13 mouse cellular contexts compared by ENCODE assay signal in the genomic region with DNA sequence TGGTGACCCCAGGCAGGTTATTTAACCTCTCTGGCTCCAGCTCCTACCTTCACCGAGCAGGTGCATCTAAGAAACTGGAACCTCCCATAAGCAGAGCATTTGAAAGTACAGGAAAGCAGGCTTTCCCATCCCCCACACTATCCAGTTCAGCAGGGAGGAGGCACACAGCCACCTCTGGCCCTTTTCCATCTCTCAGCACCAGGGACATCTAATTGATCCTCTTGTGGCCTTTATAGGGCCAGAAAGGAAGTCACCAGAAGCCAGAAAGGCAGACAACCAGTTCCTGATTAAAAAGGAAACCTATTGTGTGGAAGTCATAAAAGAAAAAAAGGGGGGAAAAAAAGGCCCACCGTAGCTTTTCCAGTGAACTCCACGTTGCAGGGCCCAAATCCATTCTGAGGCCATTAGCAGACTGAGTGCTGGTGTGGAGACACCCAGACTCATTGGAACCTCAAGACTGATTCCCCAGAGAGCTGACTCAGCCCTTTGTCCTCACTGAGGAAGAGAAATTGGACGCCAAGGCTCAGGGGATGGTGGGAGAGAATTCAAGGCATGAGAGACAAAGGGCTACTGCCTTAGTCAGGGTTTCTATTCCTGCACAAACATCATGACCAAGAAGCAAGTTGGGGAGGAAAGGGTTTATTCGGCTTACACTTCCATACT.
A peak's percentile ranks its signal among the peaks of the same experiment; 100 is the strongest.
DNase-seq lines count a peak whose midpoint lies in the region; TF ChIP-seq lines count a peak whose summit lies in the region.
"Had no signal": no experiment of that assay in that cellular context is flagged by ENCODE, and none has a peak within 500 bp of the region (broad histone marks: within the 10 kb centered on the region; RNA-seq: fewer than 3 reads in every experiment).

No protein-coding gene starts in this region.

- H3K4me1 ChIP-seq in heart, embryonic 10.5 days: peaks cover 5% of the 10 kb centered on the region; the same call in 1 of the 2 replicates
- H3K4me1 ChIP-seq in liver, adult 2 months (ENCODE audit: control insufficient read depth, insufficient read depth, low read length): 0 out of 2 replicates have a peak, but pooled peaks cover 2% of the 10 kb centered on the region

- DNase-seq in adrenal gland, adult (ENCODE audit: inconsistent age in 2 of 2, low spot score in 1 of 2): peak; percentile 32 to 58
- DNase-seq in adrenal gland, adult 18-20 months (ENCODE audit: low spot score in 2 of 2): no peak
- DNase-seq in heart, adult 8-10 months (ENCODE audit: low spot score): peak; percentile 56
- DNase-seq in heart, embryonic 10.5 days (ENCODE audit: low spot score): no peak
- DNase-seq in liver, adult 2 months (ENCODE audit: extremely low read depth, low read depth, low spot score): peak; percentile 19
- no peak for DNase-seq in liver
- peak; percentile 60 to 61 for DNase-seq in kidney, postnatal 25 days
- no peak for DNase-seq in natural killer cell, adult 2 months (ENCODE audit: low spot score in 2 of 2)
- DNase-seq: cerebellum, postnatal 36 days; gastrocnemius, adult 2 months; lung, postnatal 14 days; thymus, postnatal 25 days had no signal

- no peak for TF ChIP-seq POLR2A in liver, adult 2 months (IDR thresholded peaks at IDR 0.05; ENCODE audit: extremely low read depth, insufficient read depth, low read length)

- no peak overlapping the region for H3K9ac ChIP-seq in liver, adult 2 months (ENCODE audit: low read depth, low read length)
- H3K9ac ChIP-seq: heart, embryonic 15.5 days had no signal

- no peak overlapping the region for H3K4me3 ChIP-seq in heart, embryonic 10.5 days
- H3K4me3 ChIP-seq in liver, adult 2 months (ENCODE audit: insufficient read depth, low read depth, low read length): no peak overlapping the region
- H3K4me3 ChIP-seq: gastrocnemius, adult 2 months; heart, embryonic 15.5 days had no signal

- no peaks in the 10 kb centered on the region for H3K79me2 ChIP-seq in liver, adult 2 months (ENCODE audit: control insufficient read depth, insufficient read depth, low read length)

- no peak for TF ChIP-seq CTCF in liver, adult 2 months (IDR thresholded peaks at IDR 0.05; ENCODE audit: low read depth, low read length)

- 56% methylated on average over 5 of the region's 5 CpGs for WGBS in heart, embryonic 10.5 days
- 83% methylated on average over 5 of the region's 5 CpGs for WGBS in liver, adult 2 months

- H3K9me3 ChIP-seq in heart, embryonic 10.5 days: no peaks in the 10 kb centered on the region
- H3K9me3 ChIP-seq: heart, embryonic 15.5 days had no signal

- no peaks in the 10 kb centered on the region for H3K36me3 ChIP-seq in heart, embryonic 10.5 days
- H3K36me3 ChIP-seq in liver, adult 2 months (ENCODE audit: control insufficient read depth, insufficient read depth, low read length): no peaks in the 10 kb centered on the region
- H3K36me3 ChIP-seq: heart, embryonic 15.5 days had no signal

- no peak overlapping the region for H3K27ac ChIP-seq in heart, embryonic 10.5 days
- no peak overlapping the region for H3K27ac ChIP-seq in liver, adult 2 months (replicated peaks; ENCODE audit: insufficient read depth, low read depth, low read length)
- H3K27ac ChIP-seq: gastrocnemius, adult 2 months; heart, embryonic 15.5 days had no signal

- H3K27me3 ChIP-seq in heart, embryonic 10.5 days (ENCODE audit: insufficient read depth, poor library complexity, severe bottlenecking): no peaks in the 10 kb centered on the region
- no peaks in the 10 kb centered on the region for H3K27me3 ChIP-seq in liver, adult 2 months (ENCODE audit: control insufficient read depth, insufficient read depth, low read length)
- H3K27me3 ChIP-seq: heart, embryonic 15.5 days had no signal

Comparison
In these comparisons a context has a peak if more than half of its experiments do, and no peak if none do; other contexts are left out.
1. DNase-seq: peak in adrenal gland, adult (2 of 2), heart, adult 8-10 months (single experiment), liver, adult 2 months (single experiment) and kidney, postnatal 25 days (2 of 2); none in adrenal gland, adult 18-20 months (0 of 2), heart, embryonic 10.5 days (single experiment), liver (single experiment) and natural killer cell, adult 2 months (0 of 2).